Mouse (Mus musculus): ENCODE measurements at regions not wholly inside any gene's neighbourhood (a gene's known extent, or its start where the extent isn't known, plus 50 kb on each side); places are given as distances from the start of the nearest gene placed in this dataset.
A peak's percentile ranks its signal among the peaks of the same experiment; 100 is the strongest.

DNA sequence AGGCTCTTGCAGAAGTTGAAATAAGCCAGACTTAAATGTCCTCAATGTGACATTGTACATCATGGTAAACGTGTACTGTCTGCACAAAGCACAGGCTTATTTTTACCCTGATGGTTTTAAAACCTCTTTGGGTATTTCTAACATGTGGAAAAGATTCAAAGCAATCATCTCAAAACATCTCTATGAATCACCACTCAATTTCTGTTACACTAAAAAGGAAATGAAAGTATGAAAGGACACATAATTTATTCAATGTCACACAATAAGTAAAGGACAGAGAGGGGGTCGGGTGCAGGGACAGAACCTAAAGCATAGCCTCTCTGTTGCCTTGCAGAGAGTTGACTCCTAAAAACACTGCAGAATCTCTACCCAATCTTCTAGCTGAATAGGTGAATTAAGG, 141.3 kb downstream of the Lca5 start:
- WGBS = 56% methylated on average over 2 of the region's 2 CpGs
- Histone ChIP-seq H3K27ac (ENCODE audit: insufficient read depth, low read depth, low read length) (no peak overlapping the region), H3K27me3 (replicated peaks; ENCODE audit: control insufficient read depth, insufficient read depth, low read length) (no peaks in the 10 kb centered on the region), H3K36me3 (ENCODE audit: control insufficient read depth, insufficient read depth, low read length) (no peaks in the 10 kb centered on the region), H3K4me3 (ENCODE audit: insufficient read depth, low read depth, low read length) (no peak overlapping the region), H3K4me1 (ENCODE audit: control insufficient read depth, insufficient read depth, low read length) (no peaks in the 10 kb centered on the region)
- no peak for DNase-seq
- TF ChIP-seq POLR2A (IDR thresholded peaks at IDR 0.05; ENCODE audit: low read depth, low read length) (no peak), CTCF (conservative IDR thresholded peaks at IDR 0.05; ENCODE audit: insufficient read depth, insufficient read length, low read depth, low read length) (no peak)

DNA sequence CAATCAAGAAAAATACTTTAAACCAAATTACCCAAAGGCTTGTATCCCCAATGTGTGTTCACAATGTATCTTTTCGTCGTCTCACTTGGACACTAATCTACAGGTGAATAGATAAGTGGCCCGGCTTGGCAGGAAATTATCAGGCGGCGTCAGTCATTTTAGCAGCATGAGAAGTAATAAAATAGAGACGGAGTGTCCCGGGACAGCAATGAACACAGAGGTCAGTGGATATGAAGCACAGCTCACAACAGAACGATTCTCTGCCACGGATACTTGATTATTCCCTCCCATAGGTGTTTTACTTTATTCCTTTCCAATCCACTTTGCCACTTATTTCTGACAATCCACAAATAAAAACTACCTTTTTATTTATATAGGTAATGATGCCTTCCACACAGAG, 145.5 kb downstream of the Lca5 start:
- WGBS = 77% methylated on average over 9 of the region's 9 CpGs
- no peaks in the 10 kb centered on the region for H3K27me3 ChIP-seq (replicated peaks; ENCODE audit: control insufficient read depth, insufficient read depth, low read length)
- no peak overlapping the region for H3K27ac ChIP-seq (ENCODE audit: insufficient read depth, low read depth, low read length)
- H3K4me1 ChIP-seq (ENCODE audit: control insufficient read depth, insufficient read depth, low read length) = no peaks in the 10 kb centered on the region
- no peak for TF ChIP-seq CTCF (conservative IDR thresholded peaks at IDR 0.05; ENCODE audit: insufficient read depth, insufficient read length, low read depth, low read length)
- TF ChIP-seq POLR2A (IDR thresholded peaks at IDR 0.05; ENCODE audit: low read depth, low read length) = no peak
- DNase-seq = no peak
- no peak overlapping the region for H3K4me3 ChIP-seq (ENCODE audit: insufficient read depth, low read depth, low read length)
- no peaks in the 10 kb centered on the region for H3K36me3 ChIP-seq (ENCODE audit: control insufficient read depth, insufficient read depth, low read length)

DNA sequence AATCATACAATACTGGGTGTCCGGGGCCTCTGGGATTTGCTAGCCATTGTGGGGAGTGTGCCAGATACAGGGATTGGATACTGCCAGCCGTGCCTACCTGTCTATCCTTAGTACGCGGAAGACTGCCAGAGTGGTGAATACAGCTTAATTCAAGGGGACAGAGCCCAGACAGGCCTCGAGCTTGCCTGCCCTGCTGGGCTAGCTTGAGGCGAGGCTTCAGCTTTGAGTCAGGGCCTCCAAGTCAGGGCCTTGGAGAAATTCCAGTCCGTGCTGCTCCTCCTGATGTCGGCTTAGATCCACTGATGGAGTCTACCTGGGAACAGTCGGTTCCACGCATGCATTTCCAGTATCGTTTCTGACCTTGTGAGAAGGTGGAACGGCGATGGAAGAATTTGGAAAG, 146.5 kb downstream of the Lca5 start:
- H3K27me3 ChIP-seq (replicated peaks; ENCODE audit: control insufficient read depth, insufficient read depth, low read length) = no peaks in the 10 kb centered on the region
- 92% methylated on average over 13 of the region's 13 CpGs for WGBS
- no peak overlapping the region for H3K4me3 ChIP-seq (ENCODE audit: insufficient read depth, low read depth, low read length)
- H3K36me3 ChIP-seq (ENCODE audit: control insufficient read depth, insufficient read depth, low read length) = no peaks in the 10 kb centered on the region
- no peaks in the 10 kb centered on the region for H3K4me1 ChIP-seq (ENCODE audit: control insufficient read depth, insufficient read depth, low read length)
- no peak for DNase-seq
- no peak overlapping the region for H3K27ac ChIP-seq (ENCODE audit: insufficient read depth, low read depth, low read length)
- TF ChIP-seq POLR2A (IDR thresholded peaks at IDR 0.05; ENCODE audit: low read depth, low read length) (no peak), CTCF (conservative IDR thresholded peaks at IDR 0.05; ENCODE audit: insufficient read depth, insufficient read length, low read depth, low read length) (no peak)

GRCm38 (mm10) chr9:83284097-83284496, 137.6 kb upstream of the Hmgn3 start:
- no peak overlapping the region for H3K4me3 ChIP-seq (ENCODE audit: insufficient read depth, low read depth, low read length)
- H3K36me3 ChIP-seq (ENCODE audit: control insufficient read depth, insufficient read depth, low read length) = no peaks in the 10 kb centered on the region
- no peak for TF ChIP-seq POLR2A (IDR thresholded peaks at IDR 0.05; ENCODE audit: low read depth, low read length)
- TF ChIP-seq CTCF (conservative IDR thresholded peaks at IDR 0.05; ENCODE audit: insufficient read depth, insufficient read length, low read depth, low read length) = no peak
- H3K4me1 ChIP-seq (ENCODE audit: control insufficient read depth, insufficient read depth, low read length) = no peaks in the 10 kb centered on the region
- no peak overlapping the region for H3K27ac ChIP-seq (ENCODE audit: insufficient read depth, low read depth, low read length)
- H3K27me3 ChIP-seq (replicated peaks; ENCODE audit: control insufficient read depth, insufficient read depth, low read length) = no peaks in the 10 kb centered on the region
- 62% methylated on average over 1 of the region's 1 CpGs for WGBS
- no peak for DNase-seq

- no peaks in the 10 kb centered on the region for H3K36me3 ChIP-seq (ENCODE audit: control insufficient read depth, insufficient read depth, low read length)
- WGBS = 43% methylated on average over 4 of the region's 4 CpGs
- DNase-seq = no peak
Observed at GRCm38 (mm10) chr9:83283662-83284061, 137.2 kb upstream of the Hmgn3 start.

DNA sequence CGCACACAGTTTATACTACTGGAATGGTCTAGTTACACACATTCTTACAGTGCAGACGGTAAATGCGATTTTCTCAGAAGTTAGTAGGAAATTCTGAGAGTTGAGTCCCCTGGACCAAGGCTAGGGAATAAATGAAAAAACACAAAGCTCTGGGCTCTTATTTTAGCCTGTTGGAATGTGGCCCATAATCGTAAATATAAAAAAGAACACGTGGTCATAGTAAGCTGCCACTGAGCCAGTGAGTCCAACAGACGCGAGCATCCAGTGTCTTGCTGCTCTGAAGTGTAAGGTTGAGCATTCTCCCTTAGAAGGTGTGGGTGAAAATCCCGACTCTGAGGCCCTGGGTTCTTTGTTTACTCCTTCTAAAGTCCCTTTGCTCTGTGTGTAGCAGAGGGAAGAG, 136.8 kb upstream of the Hmgn3 start:
- Histone ChIP-seq H3K27me3 (replicated peaks; ENCODE audit: control insufficient read depth, insufficient read depth, low read length) (no peaks in the 10 kb centered on the region), H3K4me1 (ENCODE audit: control insufficient read depth, insufficient read depth, low read length) (no peaks in the 10 kb centered on the region), H3K4me3 (ENCODE audit: insufficient read depth, low read depth, low read length) (no peak overlapping the region), H3K27ac (ENCODE audit: insufficient read depth, low read depth, low read length) (no peak overlapping the region), H3K36me3 (ENCODE audit: control insufficient read depth, insufficient read depth, low read length) (no peaks in the 10 kb centered on the region)
- DNase-seq = peak; percentile 31
- WGBS = 40% methylated on average over 8 of the region's 8 CpGs
- TF ChIP-seq POLR2A (IDR thresholded peaks at IDR 0.05; ENCODE audit: low read depth, low read length) (no peak), CTCF (conservative IDR thresholded peaks at IDR 0.05; ENCODE audit: insufficient read depth, insufficient read length, low read depth, low read length) (no peak)

More at GRCm38 (mm10) chr9:83283662-83284061, 137.2 kb upstream of the Hmgn3 start:
- TF ChIP-seq POLR2A (IDR thresholded peaks at IDR 0.05; ENCODE audit: low read depth, low read length) (no peak), CTCF (conservative IDR thresholded peaks at IDR 0.05; ENCODE audit: insufficient read depth, insufficient read length, low read depth, low read length) (no peak)
- H3K27ac ChIP-seq (ENCODE audit: insufficient read depth, low read depth, low read length) = no peak overlapping the region
- H3K4me3 ChIP-seq (ENCODE audit: insufficient read depth, low read depth, low read length) = no peak overlapping the region
- no peaks in the 10 kb centered on the region for H3K27me3 ChIP-seq (replicated peaks; ENCODE audit: control insufficient read depth, insufficient read depth, low read length)
- no peaks in the 10 kb centered on the region for H3K4me1 ChIP-seq (ENCODE audit: control insufficient read depth, insufficient read depth, low read length)

DNA sequence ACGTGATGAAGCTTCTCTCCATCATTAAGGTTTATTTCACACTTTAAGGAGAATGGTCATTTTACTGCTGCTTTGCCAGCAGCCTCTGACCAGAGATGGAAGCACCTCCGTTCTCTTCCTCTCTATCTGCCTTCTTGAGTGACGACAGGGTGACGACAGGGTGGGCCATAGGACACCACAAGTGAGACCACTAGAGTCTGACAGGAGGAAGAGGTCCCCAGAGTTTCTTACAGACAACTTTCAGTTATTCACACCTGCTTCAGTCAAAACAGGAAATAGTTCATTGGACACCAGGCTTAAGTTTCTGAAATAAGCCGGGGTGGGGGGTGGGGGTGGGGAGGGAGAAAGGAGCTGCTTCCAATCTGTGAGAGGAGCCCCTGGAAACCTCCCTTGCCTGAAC, 131.3 kb upstream of the Hmgn3 start:
- Histone ChIP-seq H3K36me3 (ENCODE audit: control insufficient read depth, insufficient read depth, low read length) (no peaks in the 10 kb centered on the region), H3K4me3 (ENCODE audit: insufficient read depth, low read depth, low read length) (no peak overlapping the region), H3K4me1 (ENCODE audit: control insufficient read depth, insufficient read depth, low read length) (no peaks in the 10 kb centered on the region), H3K27ac (ENCODE audit: insufficient read depth, low read depth, low read length) (no peak overlapping the region), H3K27me3 (replicated peaks; ENCODE audit: control insufficient read depth, insufficient read depth, low read length) (no peaks in the 10 kb centered on the region)
- no peak for TF ChIP-seq POLR2A (IDR thresholded peaks at IDR 0.05; ENCODE audit: low read depth, low read length)
- no peak for TF ChIP-seq CTCF (conservative IDR thresholded peaks at IDR 0.05; ENCODE audit: insufficient read depth, insufficient read length, low read depth, low read length)
- no peak for DNase-seq
- 36% methylated on average over 5 of the region's 5 CpGs for WGBS

DNA sequence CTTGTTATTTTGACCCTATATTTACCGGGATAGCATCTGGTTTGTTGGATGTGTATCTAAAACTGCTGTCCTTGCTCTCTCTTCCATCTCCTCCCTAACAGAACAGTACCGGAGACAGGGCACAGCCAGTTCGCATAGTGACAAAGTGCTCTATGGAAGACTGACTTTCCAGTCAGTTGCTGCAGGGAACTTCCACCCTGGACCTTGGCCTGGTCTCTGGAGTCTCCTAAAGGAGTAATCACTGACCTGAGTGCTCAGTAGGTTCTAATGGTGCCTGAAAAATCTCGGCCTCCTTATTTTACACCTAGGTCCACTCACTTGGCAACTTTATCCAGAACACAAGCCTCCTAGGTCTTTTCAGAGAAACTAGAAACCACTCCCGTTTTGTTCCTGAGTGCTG, 130.9 kb upstream of the Hmgn3 start:
- TF ChIP-seq POLR2A (IDR thresholded peaks at IDR 0.05; ENCODE audit: low read depth, low read length) (no peak), CTCF (conservative IDR thresholded peaks at IDR 0.05; ENCODE audit: insufficient read depth, insufficient read length, low read depth, low read length) (no peak)
- no peaks in the 10 kb centered on the region for H3K36me3 ChIP-seq (ENCODE audit: control insufficient read depth, insufficient read depth, low read length)
- WGBS = 36% methylated on average over 5 of the region's 5 CpGs
- no peaks in the 10 kb centered on the region for H3K27me3 ChIP-seq (replicated peaks; ENCODE audit: control insufficient read depth, insufficient read depth, low read length)
- no peaks in the 10 kb centered on the region for H3K4me1 ChIP-seq (ENCODE audit: control insufficient read depth, insufficient read depth, low read length)
- no peak overlapping the region for H3K4me3 ChIP-seq (ENCODE audit: insufficient read depth, low read depth, low read length)
- peak; percentile 75 for DNase-seq
- H3K27ac ChIP-seq (ENCODE audit: insufficient read depth, low read depth, low read length) = no peak overlapping the region
